In genomic region chr2:126783370-126783769, GRCm38 (mm10) we compare ENCODE assay signal across 25 mouse cellular contexts. TPM values are rescaled to one million over a fixed set of nuclear protein-coding genes. Genes with fewer than 3 reads are reported as not detected.
DNase-seq lines count a peak whose midpoint lies in the region; ATAC-seq and TF ChIP-seq lines count a peak whose summit lies in the region.
"Had no signal": no experiment of that assay in that cellular context is flagged by ENCODE, and none has a peak within 500 bp of the region (broad histone marks: within the 10 kb centered on the region; RNA-seq: fewer than 3 reads in every experiment).

Usp50 (minus strand) TSS chr2:126783470.

- H3K9ac ChIP-seq in hindbrain, embryonic 13.5 days = peak within 1 kb of the TSS; percentile 9; the same call in 1 of the 2 replicates
- no peak within 1 kb of the TSS for H3K9ac ChIP-seq in hindbrain, postnatal 0 days (replicated peaks; ENCODE audit: low read length)
- H3K9ac ChIP-seq: embryonic facial prominence, embryonic 12.5 days; forebrain, embryonic 13.5 days; forebrain, embryonic 15.5 days; forebrain, postnatal 0 days had no signal

- H3K4me3 ChIP-seq in hindbrain, embryonic 13.5 days = no peak within 1 kb of the TSS
- no peak within 1 kb of the TSS for H3K4me3 ChIP-seq in hindbrain, postnatal 0 days (ENCODE audit: low read length)
- H3K4me3 ChIP-seq in layer of hippocampus, adult 2 months = no peak within 1 kb of the TSS
- no peak within 1 kb of the TSS for H3K4me3 ChIP-seq in bone marrow, adult 2 months (replicated peaks; ENCODE audit: control insufficient read depth, low read depth, low read length)
- H3K4me3 ChIP-seq: embryonic facial prominence, embryonic 10.5 days; embryonic facial prominence, embryonic 12.5 days; forebrain, embryonic 13.5 days; forebrain, embryonic 15.5 days had no signal

- no peak within 1 kb of the TSS for H3K4me2 ChIP-seq in hindbrain, embryonic 13.5 days
- H3K4me2 ChIP-seq in hindbrain, postnatal 0 days (ENCODE audit: low read depth, low read length) = no peak within 1 kb of the TSS
- H3K4me2 ChIP-seq: embryonic facial prominence, embryonic 12.5 days; forebrain, embryonic 13.5 days; forebrain, embryonic 15.5 days had no signal

- H3K4me1 ChIP-seq in hindbrain, embryonic 13.5 days (replicated peaks) = 0 out of 2 replicates have a peak, but pooled peaks cover 3% of the 10 kb centered on the region
- no peaks in the 10 kb centered on the region for H3K4me1 ChIP-seq in hindbrain, postnatal 0 days (ENCODE audit: insufficient read depth, low read length)
- H3K4me1 ChIP-seq in bone marrow, adult 2 months (ENCODE audit: control insufficient read depth, insufficient read depth, low read length) = peaks cover 2% of the 10 kb centered on the region; the same call in 1 of the 2 replicates
- H3K4me1 ChIP-seq: forebrain, embryonic 13.5 days had no signal

- H3K36me3 ChIP-seq in hindbrain, embryonic 13.5 days = no peaks in the 10 kb centered on the region
- no peaks in the 10 kb centered on the region for H3K36me3 ChIP-seq in hindbrain, postnatal 0 days (ENCODE audit: insufficient read depth, low read length)
- H3K36me3 ChIP-seq: embryonic facial prominence, embryonic 10.5 days; embryonic facial prominence, embryonic 12.5 days; forebrain, embryonic 15.5 days had no signal

- no peak for TF ChIP-seq CTCF in hindbrain, postnatal 0 days (IDR thresholded peaks at IDR 0.05; ENCODE audit: low read depth)
- no peak for TF ChIP-seq CTCF in layer of hippocampus, adult 2 months (conservative IDR thresholded peaks at IDR 0.05)
- TF ChIP-seq CTCF in bone marrow, adult 2 months (IDR thresholded peaks at IDR 0.05; ENCODE audit: control insufficient read depth, insufficient read depth, low read length) = no peak

- no peak within 1 kb of the TSS for H3K27ac ChIP-seq in hindbrain, embryonic 13.5 days
- H3K27ac ChIP-seq in hindbrain, postnatal 0 days = no peak within 1 kb of the TSS
- H3K27ac ChIP-seq in layer of hippocampus, adult 2 months = peak within 1 kb of the TSS; percentile 65; the same call in 1 of the 2 replicates
- no peak within 1 kb of the TSS for H3K27ac ChIP-seq in bone marrow, adult 2 months (ENCODE audit: control insufficient read depth, insufficient read depth, low read depth, low read length, poor library complexity)
- H3K27ac ChIP-seq: embryonic facial prominence, embryonic 10.5 days; embryonic facial prominence, embryonic 12.5 days; forebrain, embryonic 13.5 days; forebrain, embryonic 15.5 days had no signal

- no peaks in the 10 kb centered on the region for H3K9me3 ChIP-seq in hindbrain, embryonic 13.5 days
- H3K9me3 ChIP-seq in hindbrain, postnatal 0 days (ENCODE audit: low read length) = no peaks in the 10 kb centered on the region
- H3K9me3 ChIP-seq: embryonic facial prominence, embryonic 10.5 days; embryonic facial prominence, embryonic 12.5 days; forebrain, embryonic 13.5 days; forebrain, embryonic 15.5 days; G1E had no signal

- TF ChIP-seq POLR2A in bone marrow, adult 2 months (IDR thresholded peaks at IDR 0.05; ENCODE audit: borderline replicate concordance, control insufficient read depth, low read depth, low read length) = no peak

- no peak for ATAC-seq in hindbrain, embryonic 13.5 days (ENCODE audit: low FRiP score)
- ATAC-seq in hindbrain, postnatal 0 days = no peak
- ATAC-seq: activated CD4-positive, CD25-positive, alpha-beta regulatory T cell, adult 4 months; CD4-positive, CD25-positive, alpha-beta regulatory T cell, adult 4 months; Patski had no signal

- no peaks in the 10 kb centered on the region for H3K27me3 ChIP-seq in hindbrain, embryonic 13.5 days
- H3K27me3 ChIP-seq in hindbrain, postnatal 0 days (ENCODE audit: insufficient read depth, low read length) = no peaks in the 10 kb centered on the region
- H3K27me3 ChIP-seq: CH12.LX; embryonic facial prominence, embryonic 12.5 days; forebrain, embryonic 13.5 days; forebrain, embryonic 15.5 days; Patski had no signal

- DNase-seq in hindbrain, postnatal 0 days (ENCODE audit: low spot score) = no peak
- no peak for DNase-seq in layer of hippocampus, adult 2 months (ENCODE audit: low spot score in 2 of 2)
- DNase-seq in layer of hippocampus, adult 9-10 months (ENCODE audit: low spot score) = no peak
- DNase-seq: adrenal gland, adult 8-10 months; adrenal gland, postnatal 14 days; adrenal gland, postnatal 36 days; B cell, adult 2 months; cerebellum, adult 11-12 months; cerebellum, adult 2 months; cerebellum, adult 9-10 months; cerebellum, postnatal 10 days; cerebellum, postnatal 25 days; forebrain, postnatal 0 days had no signal

- 59% methylated on average over 4 of the region's 4 CpGs for WGBS in hindbrain, embryonic 13.5 days
- 52% methylated on average over 4 of the region's 4 CpGs for WGBS in hindbrain, postnatal 0 days
- whole genome bisulfite sequencing in bone marrow, adult 2 months = 74% methylated on average over 4 of the region's 4 CpGs

RNA-seq across cellular contexts. Expression of gene Usp50, which starts in this region (rescaled TPM):
- polyA plus RNA-seq in hindbrain, embryonic 13.5 days (2015; fragmentation: Nextera tagmentation; extraction: Ambion mirVana) = 2.9 and 3.4 TPM in 2 replicates
- total RNA-seq in hindbrain, postnatal 0 days (2014; rRNA removed) = 0.10 and 0.47 TPM in 2 replicates
- 2.1 TPM in 2 replicates for polyA plus RNA-seq in hindbrain, postnatal 0 days (2015; fragmentation: Nextera tagmentation; extraction: Ambion mirVana)
- 1 to 10 TPM; 3.0 to 3.3 TPM for total RNA-seq in layer of hippocampus, adult 2 months (2021)
- polyA plus RNA-seq in bone marrow, adult 2 months (2011; ENCODE audit: insufficient read depth, insufficient read length, low replicate concordance, missing spikeins) = 22.9 and 38.6 TPM in 2 replicates
- total RNA-seq: adrenal gland, adult 18-20 months; adrenal gland, postnatal 14 days; adrenal gland, postnatal 36 days had no signal
